Mouse (Mus musculus) kidney, postnatal 0 days (tissue): ENCODE results near the gene Tmem82. TPM values are rescaled to one million over a fixed set of nuclear protein-coding genes. Genes with fewer than 3 reads are reported as not detected.

Source experiments
- ATAC-seq: fragments of 200-750 bp; cut with Nextera tagmentation; replicated peaks from 2 replicates; pipeline ENCODE4 v1.8.0; 2017; ENCODE audit warnings: low read depth, moderate number of reproducible peaks, moderate TSS enrichment, moderate library complexity; ENCODE audit not compliant: low FRiP score
- DNase-seq: peaks from one replicate; pipeline ENCODE4 v3.0.0-alpha.2; 2016; ENCODE audit warnings: low spot score
- H3K27ac ChIP-seq: fragments of 300-500 bp; sonication (generic); 2 replicates; pipeline ENCODE4 v1.5.1; 2014; ENCODE audit warnings: mild to moderate bottlenecking
- H3K27me3 ChIP-seq: fragments of 300-500 bp; sonication (generic); 2 replicates; pipeline ENCODE4 v1.6.1; 2014; ENCODE audit warnings: low read length, mixed read lengths; ENCODE audit not compliant: insufficient read depth
- H3K36me3 ChIP-seq: fragments of 300-500 bp; sonication (generic); 2 replicates; pipeline ENCODE4 v1.6.1; 2014; ENCODE audit warnings: low read length, mixed read lengths; ENCODE audit not compliant: insufficient read depth
- H3K4me1 ChIP-seq: fragments of 300-500 bp; sonication (generic); replicated peaks from 2 replicates; pipeline ENCODE4 v1.6.1; 2014; ENCODE audit warnings: antibody characterized with exemption, low read length, mixed read lengths; ENCODE audit not compliant: insufficient read depth
- H3K4me2 ChIP-seq: fragments of 300-500 bp; sonication (generic); 2 replicates; pipeline ENCODE4 v1.6.1; 2014; ENCODE audit warnings: mild to moderate bottlenecking, low read length, moderate library complexity, mixed read lengths
- H3K4me3 ChIP-seq: fragments of 300-500 bp; sonication (generic); replicated peaks from 2 replicates; pipeline ENCODE4 v1.5.1; 2014; ENCODE audit warnings: low read depth, low read length
- H3K9ac ChIP-seq: fragments of 300-500 bp; sonication (generic); 2 replicates; pipeline ENCODE4 v1.6.1; 2014; ENCODE audit warnings: low read depth, low read length
- H3K9me3 ChIP-seq: fragments of 300-500 bp; sonication (generic); replicated peaks from 2 replicates; pipeline ENCODE4 v1.6.1; 2016; ENCODE audit warnings: low read length, inconsistent platforms, mixed read lengths
- CTCF ChIP-seq: IDR thresholded peaks from 2 replicates; pipeline ENCODE4 v1.5.1; 2016; ENCODE audit warnings: antibody characterized with exemption, low read depth, mild to moderate bottlenecking, moderate library complexity
- WGBS: fragments of 180-500 bp; shearing (Covaris S2); extraction: QIAGEN DNeasy Blood & Tissue Kit; methylation state at CpG from one replicate; pipeline ENCODE4 v1.1.7; 2014; 5-methylcytosine and 5-hydroxymethylcytosine counted together
- polyA plus RNA-seq: library from polyadenylated mRNA; unstranded; fragments of >200 nt; fragmentation: Nextera tagmentation; extraction: Ambion mirVana; gene quantifications from 2 replicates; pipeline ENCODE4 v1.2.1, GENCODE M21; 2015

Tmem82 gene
- polyA plus RNA-seq, 1 experiment from 2014 or later: 7.7 TPM

GRCm38 (mm10) chr4:141658846-141659484 is 40.5 kb upstream of the Tmem82 start:
- ATAC-seq (no peak), DNase-seq (no peak)
- no peak overlapping the region for H3K4me2 ChIP-seq
- no peak overlapping the region for H3K9ac ChIP-seq
- H3K4me1 ChIP-seq: no peaks in the 10 kb centered on the region
- H3K27me3 ChIP-seq: no peaks in the 10 kb centered on the region
- H3K36me3 ChIP-seq: peaks cover 15% of the 10 kb centered on the region; the same call in 1 of the 2 replicates
- H3K27ac ChIP-seq: no peak overlapping the region
- no peaks in the 10 kb centered on the region for H3K9me3 ChIP-seq
- H3K4me3 ChIP-seq: no peak overlapping the region
- no peak for TF ChIP-seq CTCF
- WGBS: 95% methylated on average over 6 of the region's 6 CpGs

- DNase-seq (no peak), ATAC-seq (no peak)
- no peaks in the 10 kb centered on the region for H3K27me3 ChIP-seq
- peaks cover 20% of the 10 kb centered on the region for H3K36me3 ChIP-seq
- H3K4me2 ChIP-seq: no peak overlapping the region
- WGBS: 86% methylated on average over 8 of the region's 8 CpGs
- no peak for TF ChIP-seq CTCF
- H3K4me1 ChIP-seq: no peaks in the 10 kb centered on the region
- no peak overlapping the region for H3K27ac ChIP-seq
- no peak overlapping the region for H3K4me3 ChIP-seq
- no peaks in the 10 kb centered on the region for H3K9me3 ChIP-seq
- no peak overlapping the region for H3K9ac ChIP-seq
Measured at GRCm38 (mm10) chr4:141656932-141657331, 38.5 kb upstream of the Tmem82 start.

GRCm38 (mm10) chr4:141655908-141656608 is 37.6 kb upstream of the Tmem82 start:
- no peaks in the 10 kb centered on the region for H3K4me1 ChIP-seq
- ATAC-seq (no peak), DNase-seq (no peak)
- peaks cover 22% of the 10 kb centered on the region for H3K36me3 ChIP-seq
- no peak overlapping the region for H3K4me3 ChIP-seq
- H3K9ac ChIP-seq: no peak overlapping the region
- no peaks in the 10 kb centered on the region for H3K27me3 ChIP-seq
- TF ChIP-seq CTCF: no peak
- WGBS: 83% methylated on average over 12 of the region's 12 CpGs
- no peaks in the 10 kb centered on the region for H3K9me3 ChIP-seq
- H3K4me2 ChIP-seq: no peak overlapping the region
- no peak overlapping the region for H3K27ac ChIP-seq

GRCm38 (mm10) chr4:141654509-141654908 is 36.1 kb upstream of the Tmem82 start:
- 89% methylated on average over 6 of the region's 6 CpGs for whole genome bisulfite sequencing
- no peaks in the 10 kb centered on the region for H3K27me3 ChIP-seq
- H3K4me3 ChIP-seq: no peak overlapping the region
- ATAC-seq (no peak), DNase-seq (no peak)
- H3K4me1 ChIP-seq: no peaks in the 10 kb centered on the region
- H3K9me3 ChIP-seq: no peaks in the 10 kb centered on the region
- H3K36me3 ChIP-seq: peaks cover 13% of the 10 kb centered on the region
- no peak overlapping the region for H3K4me2 ChIP-seq
- no peak overlapping the region for H3K27ac ChIP-seq
- TF ChIP-seq CTCF: no peak
- H3K9ac ChIP-seq: no peak overlapping the region

- TF ChIP-seq CTCF: no peak
- H3K4me3 ChIP-seq: no peak overlapping the region
- no peaks in the 10 kb centered on the region for H3K4me1 ChIP-seq
- H3K27me3 ChIP-seq: no peaks in the 10 kb centered on the region
- 92% methylated on average over 13 of the region's 13 CpGs for WGBS
- no peak for ATAC-seq
- H3K9ac ChIP-seq: no peak overlapping the region
- DNase-seq: no peak
- no peak overlapping the region for H3K4me2 ChIP-seq
- no peaks in the 10 kb centered on the region for H3K9me3 ChIP-seq
- no peak overlapping the region for H3K27ac ChIP-seq
- peaks cover 13% of the 10 kb centered on the region for H3K36me3 ChIP-seq
Measured at GRCm38 (mm10) chr4:141653813-141654212, 35.4 kb upstream of the Tmem82 start.

- WGBS: 85% methylated on average over 8 of the region's 8 CpGs
- DNase-seq: no peak
- no peak overlapping the region for H3K4me2 ChIP-seq
- H3K4me3 ChIP-seq: no peak overlapping the region
- H3K9me3 ChIP-seq: no peaks in the 10 kb centered on the region
- no peak for ATAC-seq
- no peak for TF ChIP-seq CTCF
- no peak overlapping the region for H3K9ac ChIP-seq
- H3K27me3 ChIP-seq: no peaks in the 10 kb centered on the region
- H3K27ac ChIP-seq: no peak overlapping the region
- H3K4me1 ChIP-seq: no peaks in the 10 kb centered on the region
- H3K36me3 ChIP-seq: peaks cover 13% of the 10 kb centered on the region
Measured at GRCm38 (mm10) chr4:141653044-141653443, 34.6 kb upstream of the Tmem82 start.
